Mouse (Mus musculus) kidney, embryonic 15.5 days (tissue): ENCODE measurements around the gene Wnt5b. TPM values are rescaled to one million over a fixed set of nuclear protein-coding genes. Genes with fewer than 3 reads are reported as not detected.

Experiments
- ATAC-seq: fragments of 200-750 bp; cut with Nextera tagmentation; replicated peaks from 2 replicates; pipeline ENCODE4 v1.8.0; 2017; ENCODE audit warnings: moderate TSS enrichment; ENCODE audit not compliant: low FRiP score
- H3K27ac ChIP-seq: fragments of 300-500 bp; sonication (generic); 2 replicates; pipeline ENCODE4 v1.5.1; 2015; ENCODE audit warnings: mild to moderate bottlenecking, inconsistent platforms
- H3K27me3 ChIP-seq: fragments of 300-500 bp; sonication (generic); 2 replicates; pipeline ENCODE4 v1.6.1; 2015; ENCODE audit warnings: inconsistent platforms
- H3K36me3 ChIP-seq: fragments of 300-500 bp; sonication (generic); 2 replicates; pipeline ENCODE4 v1.6.1; 2015; ENCODE audit warnings: inconsistent platforms
- H3K4me1 ChIP-seq: fragments of 300-500 bp; sonication (generic); 2 replicates; pipeline ENCODE4 v1.6.1; 2015; ENCODE audit warnings: inconsistent platforms
- H3K4me2 ChIP-seq: fragments of 300-500 bp; sonication (generic); 2 replicates; pipeline ENCODE4 v1.6.1; 2015; ENCODE audit warnings: moderate library complexity, mild to moderate bottlenecking, inconsistent platforms
- H3K4me3 ChIP-seq: fragments of 300-500 bp; sonication (generic); replicated peaks from 2 replicates; pipeline ENCODE4 v1.5.1; 2015; ENCODE audit warnings: mild to moderate bottlenecking, inconsistent platforms
- H3K9ac ChIP-seq: fragments of 300-500 bp; sonication (generic); 2 replicates; pipeline ENCODE4 v1.6.1; 2015; ENCODE audit warnings: mild to moderate bottlenecking, inconsistent platforms
- H3K9me3 ChIP-seq: fragments of 300-500 bp; sonication (generic); replicated peaks from 2 replicates; pipeline ENCODE4 v1.6.1; 2016; ENCODE audit warnings: inconsistent platforms
- WGBS: fragments of 180-500 bp; shearing (Covaris S2); methylation state at CpG from one replicate; pipeline ENCODE4 v1.1.7; 2015; ENCODE audit warnings: mixed read lengths; 5-methylcytosine and 5-hydroxymethylcytosine counted together
- polyA plus RNA-seq: library from polyadenylated mRNA; unstranded; fragments of >200 nt; fragmentation: Nextera tagmentation; extraction: Ambion mirVana; gene quantifications from 2 replicates; pipeline ENCODE4 v1.2.1, GENCODE M21; 2015

Wnt5b gene
- polyA plus RNA-seq, 1 experiment from 2014 or later: 11.5 TPM

DNA sequence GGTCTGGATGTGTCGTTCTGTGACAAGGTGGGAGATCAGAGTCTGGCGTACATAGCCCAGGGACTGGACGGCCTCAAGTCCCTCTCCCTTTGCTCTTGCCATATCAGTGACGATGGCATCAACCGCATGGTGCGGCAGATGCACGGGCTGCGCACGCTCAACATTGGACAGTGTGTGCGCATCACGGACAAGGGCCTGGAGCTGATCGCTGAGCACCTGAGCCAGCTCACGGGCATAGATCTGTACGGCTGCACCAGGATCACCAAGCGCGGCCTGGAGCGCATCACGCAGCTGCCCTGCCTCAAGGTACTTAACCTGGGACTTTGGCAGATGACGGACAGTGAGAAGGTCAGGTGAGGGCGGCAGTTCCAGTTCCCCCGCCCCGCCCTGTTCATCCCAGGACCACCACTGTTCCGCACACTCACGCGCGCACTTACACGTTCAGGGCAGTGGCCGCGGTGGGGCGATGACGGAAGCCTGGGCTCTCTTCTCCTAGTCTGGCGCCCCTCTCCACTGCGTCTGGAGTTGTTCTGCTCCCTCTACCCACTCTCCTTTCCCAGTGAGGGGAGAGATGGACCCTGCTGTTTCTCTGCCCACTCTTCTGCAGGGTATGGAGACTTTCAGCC lies 63.3 kb downstream of the Wnt5b start:
- Histone ChIP-seq H3K4me1 (peaks cover 70% of the 10 kb centered on the region), H3K27ac (peak overlapping the region; percentile 99), H3K4me2 (peak overlapping the region; percentile 98), H3K9ac (peak overlapping the region; percentile 86), H3K4me3 (peak overlapping the region; percentile 86), H3K36me3 (peaks cover 22% of the 10 kb centered on the region), H3K27me3 (no peaks in the 10 kb centered on the region), H3K9me3 (no peaks in the 10 kb centered on the region)
- ATAC-seq: 0 out of 2 replicates have a peak, but pooled peaks have one; percentile 1
- WGBS: under 1% methylated on average over 33 of the region's 33 CpGs

DNA sequence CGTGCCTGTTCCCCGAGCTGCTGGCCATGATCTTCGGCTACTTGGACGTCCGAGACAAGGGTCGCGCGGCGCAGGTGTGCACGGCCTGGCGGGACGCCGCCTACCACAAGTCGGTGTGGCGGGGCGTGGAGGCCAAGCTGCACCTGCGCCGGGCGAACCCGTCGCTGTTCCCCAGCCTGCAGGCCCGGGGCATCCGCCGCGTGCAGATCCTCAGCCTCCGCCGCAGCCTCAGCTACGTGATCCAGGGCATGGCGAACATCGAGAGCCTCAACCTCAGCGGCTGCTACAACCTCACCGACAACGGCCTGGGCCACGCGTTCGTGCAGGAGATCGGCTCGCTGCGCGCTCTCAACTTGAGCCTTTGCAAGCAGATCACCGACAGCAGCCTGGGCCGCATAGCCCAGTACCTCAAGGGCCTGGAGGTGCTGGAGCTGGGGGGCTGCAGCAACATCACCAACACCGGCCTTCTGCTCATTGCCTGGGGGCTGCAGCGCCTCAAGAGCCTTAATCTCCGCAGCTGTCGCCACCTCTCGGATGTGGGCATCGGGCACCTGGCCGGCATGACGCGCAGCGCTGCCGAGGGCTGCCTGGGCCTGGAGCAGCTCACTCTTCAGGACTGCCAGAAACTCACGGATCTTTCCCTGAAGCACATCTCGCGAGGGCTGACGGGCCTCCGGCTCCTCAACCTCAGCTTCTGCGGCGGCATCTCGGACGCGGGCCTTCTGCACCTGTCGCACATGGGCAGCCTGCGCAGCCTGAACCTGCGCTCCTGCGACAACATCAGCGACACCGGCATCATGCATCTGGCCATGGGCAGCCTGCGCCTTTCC lies 64.1 kb downstream of the Wnt5b start:
- peak overlapping the region; percentile 99 for H3K27ac ChIP-seq
- H3K4me3 ChIP-seq: peak overlapping the region; percentile 86
- no peaks in the 10 kb centered on the region for H3K27me3 ChIP-seq

DNA sequence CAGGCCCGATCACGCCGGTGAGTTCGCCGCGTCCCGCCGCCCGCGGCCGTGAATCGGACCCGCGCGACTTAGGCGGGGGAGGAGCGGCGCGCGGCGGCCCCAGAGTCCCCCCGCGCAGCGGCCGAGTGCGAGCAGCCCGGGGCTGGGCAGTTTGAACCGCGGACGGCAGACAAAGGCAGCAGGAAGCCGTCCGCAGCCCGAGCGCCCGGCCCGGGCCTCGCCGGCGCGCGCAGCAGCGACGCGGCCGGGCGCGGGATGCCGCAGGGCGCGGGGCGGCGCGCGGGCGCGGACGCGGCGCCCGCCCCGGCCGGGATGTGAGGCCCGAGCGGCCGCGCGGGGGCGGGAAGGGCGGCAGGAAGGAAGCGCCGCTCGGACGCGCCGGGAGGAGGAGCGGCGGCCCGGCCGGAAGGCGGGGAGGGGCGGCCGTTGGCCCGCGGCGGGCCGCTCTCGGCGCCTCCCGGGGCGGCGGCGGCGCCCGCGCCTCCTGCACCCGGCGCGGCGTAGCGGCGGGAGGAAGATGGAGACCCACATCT lies 64.7 kb downstream of the Wnt5b start, which contains the start of gene Fbxl14:
TSS of gene Fbxl14 (plus strand) at position 326 of the 533 bp plus-strand sequence.
- Histone ChIP-seq H3K27me3 (no peaks in the 10 kb centered on the region), H3K9ac (peak within 1 kb of the TSS; percentile 86), H3K27ac (peak within 1 kb of the TSS; percentile 99), H3K9me3 (no peaks in the 10 kb centered on the region), H3K4me2 (peak within 1 kb of the TSS; percentile 98), H3K4me3 (peak within 1 kb of the TSS; percentile 86), H3K4me1 (peaks cover 56% of the 10 kb centered on the region), H3K36me3 (peaks cover 14% of the 10 kb centered on the region)
- WGBS: under 1% methylated on average over 50 of the region's 101 CpGs
- ATAC-seq: peak; percentile 83

More for the DNA sequence above, 64.1 kb downstream of the Wnt5b start:
- peak overlapping the region; percentile 98 for H3K4me2 ChIP-seq
- no peaks in the 10 kb centered on the region for H3K9me3 ChIP-seq
- H3K4me1 ChIP-seq: peaks cover 62% of the 10 kb centered on the region
- under 1% methylated on average over 70 of the region's 70 CpGs for WGBS
- H3K36me3 ChIP-seq: peaks cover 21% of the 10 kb centered on the region
- peak; percentile 26 for ATAC-seq
- peak overlapping the region; percentile 86 for H3K9ac ChIP-seq

DNA sequence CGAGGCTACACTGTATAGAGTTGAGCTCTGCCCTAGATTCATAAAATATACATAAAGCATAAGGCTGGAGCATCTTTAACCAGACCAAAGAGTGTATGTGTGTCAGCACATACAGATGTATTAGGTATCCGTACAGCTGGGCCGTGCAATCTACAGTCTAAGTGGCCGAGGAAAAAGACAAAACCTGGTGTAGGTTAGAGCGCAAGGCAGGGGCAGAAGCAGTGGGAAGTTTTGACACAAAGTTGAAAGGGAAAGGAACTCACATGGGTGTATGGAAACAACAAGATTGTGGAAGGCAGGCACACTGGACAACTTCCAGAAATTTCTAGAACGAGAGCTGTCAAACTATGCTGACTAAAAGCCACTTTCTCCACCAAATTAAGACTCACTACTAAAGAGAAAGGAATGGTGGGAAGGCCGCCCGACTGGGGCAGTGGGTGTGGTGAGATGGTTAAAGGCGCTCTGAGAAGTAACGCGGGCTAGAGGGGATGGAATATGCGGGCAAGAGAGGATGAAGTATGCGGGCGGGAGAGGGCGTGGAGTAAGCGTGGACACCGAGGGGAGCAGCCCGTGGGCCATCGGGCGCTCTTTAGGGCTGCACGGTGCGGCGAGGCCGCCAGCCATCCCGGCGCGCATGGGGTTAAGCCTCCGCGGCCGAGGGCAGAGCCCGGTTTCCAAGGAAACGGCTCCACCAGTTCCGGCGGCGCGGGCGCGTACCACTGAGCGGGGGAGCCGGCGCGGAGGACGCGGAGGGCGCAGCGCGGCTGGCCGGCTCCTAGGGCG lies 65.4 kb downstream of the Wnt5b start:
- peak; percentile 92 for ATAC-seq
- peak overlapping the region; percentile 99 for H3K27ac ChIP-seq
- no peaks in the 10 kb centered on the region for H3K27me3 ChIP-seq
- peak overlapping the region; percentile 86 for H3K4me3 ChIP-seq
- peak overlapping the region; percentile 98 for H3K4me2 ChIP-seq
- H3K4me1 ChIP-seq: peaks cover 49% of the 10 kb centered on the region
- WGBS: 1% methylated on average over 47 of the region's 49 CpGs
- peak overlapping the region; percentile 86 for H3K9ac ChIP-seq
- H3K36me3 ChIP-seq: peaks cover 9% of the 10 kb centered on the region
- H3K9me3 ChIP-seq: no peaks in the 10 kb centered on the region

DNA sequence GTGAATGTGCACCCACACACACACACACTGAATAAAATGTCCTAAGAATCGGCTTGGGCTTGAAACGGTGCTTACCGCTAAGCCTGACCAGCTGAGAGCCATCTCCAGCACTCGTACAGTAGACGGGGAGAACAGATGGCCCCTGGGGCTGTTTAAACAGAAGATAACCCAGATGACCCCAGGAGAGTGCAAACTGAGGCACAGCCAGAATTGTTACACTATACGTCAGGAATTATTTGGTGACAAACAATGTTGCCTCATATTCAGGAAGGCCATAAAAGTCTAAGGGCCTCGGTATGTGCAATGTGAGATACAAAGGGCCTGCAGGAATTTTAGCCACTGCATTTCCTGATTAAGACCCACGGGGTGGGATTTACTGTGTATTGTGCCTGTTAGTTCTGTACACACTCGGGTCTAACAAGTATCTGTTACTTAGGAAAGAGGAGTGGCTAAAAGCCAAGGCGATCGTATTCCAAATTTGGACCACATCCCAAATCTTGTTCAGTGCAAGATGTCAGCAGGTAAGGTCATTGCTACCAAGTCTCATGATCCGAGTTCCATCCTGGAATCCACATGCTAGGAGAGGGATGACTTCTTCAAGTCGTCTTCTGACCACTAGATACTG lies 66.3 kb downstream of the Wnt5b start:
- no peak for ATAC-seq
- no peaks in the 10 kb centered on the region for H3K27me3 ChIP-seq
- no peaks in the 10 kb centered on the region for H3K9me3 ChIP-seq
- peaks cover 42% of the 10 kb centered on the region for H3K4me1 ChIP-seq
- H3K36me3 ChIP-seq: 0 out of 2 replicates have a peak, but pooled peaks cover 9% of the 10 kb centered on the region
- peak overlapping the region; percentile 99; the same call in 1 of the 2 replicates for H3K27ac ChIP-seq
- H3K4me2 ChIP-seq: peak overlapping the region; percentile 98
- 22% methylated on average over 13 of the region's 13 CpGs for WGBS
- no peak overlapping the region for H3K9ac ChIP-seq
- no peak overlapping the region for H3K4me3 ChIP-seq

DNA sequence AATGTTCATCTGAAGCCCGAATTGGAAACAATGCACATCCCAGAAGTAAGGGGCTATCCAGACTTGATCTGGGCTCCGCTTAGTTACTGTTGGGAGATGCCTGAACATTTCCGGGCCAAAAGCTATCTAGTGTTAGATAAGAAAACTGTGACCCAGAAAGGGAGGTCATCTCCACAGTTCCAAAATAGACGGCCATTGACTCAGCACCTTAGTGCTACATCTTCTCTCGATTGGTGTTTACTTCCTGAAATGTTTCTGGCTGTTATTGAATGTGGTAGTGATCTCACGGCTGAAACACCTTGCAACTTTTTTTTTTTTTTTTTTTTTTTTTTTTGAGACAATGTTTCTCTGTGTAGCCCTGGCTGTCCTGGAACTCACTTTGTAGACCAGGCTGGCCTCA lies 68.2 kb downstream of the Wnt5b start:
- Histone ChIP-seq H3K27me3 (no peaks in the 10 kb centered on the region), H3K4me3 (no peak overlapping the region), H3K9ac (no peak overlapping the region), H3K27ac (no peak overlapping the region), H3K4me2 (no peak overlapping the region), H3K9me3 (no peaks in the 10 kb centered on the region), H3K36me3 (0 out of 2 replicates have a peak, but pooled peaks cover 5% of the 10 kb centered on the region), H3K4me1 (peaks cover 35% of the 10 kb centered on the region)
- ATAC-seq: no peak
- WGBS: 83% methylated on average over 6 of the region's 6 CpGs

DNA sequence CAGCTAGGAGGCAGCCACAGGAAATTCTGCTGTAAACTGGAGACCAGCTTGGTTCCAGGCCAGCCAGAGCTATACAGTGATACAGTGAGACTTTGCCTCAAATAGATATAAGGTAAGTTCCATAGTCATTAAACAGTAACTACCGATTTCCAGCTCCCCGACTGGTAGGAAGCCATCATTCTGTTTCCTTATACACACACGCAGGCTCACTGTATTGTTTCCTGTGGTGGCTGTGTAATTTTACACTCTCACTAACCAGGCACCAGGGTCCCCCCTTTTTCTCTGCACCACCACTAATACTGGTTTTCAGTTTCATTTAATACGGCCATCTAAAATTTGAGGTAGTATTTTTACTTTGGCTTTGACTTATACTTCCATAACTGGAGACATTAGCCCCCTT lies 70.2 kb downstream of the Wnt5b start:
- H3K4me1 ChIP-seq: peaks cover 25% of the 10 kb centered on the region
- H3K27ac ChIP-seq: no peak overlapping the region
- H3K9ac ChIP-seq: no peak overlapping the region
- 73% methylated on average over 4 of the region's 4 CpGs for WGBS
- H3K27me3 ChIP-seq: no peaks in the 10 kb centered on the region
- no peak for ATAC-seq
- H3K4me2 ChIP-seq: no peak overlapping the region
- no peaks in the 10 kb centered on the region for H3K36me3 ChIP-seq
- no peak overlapping the region for H3K4me3 ChIP-seq
- no peaks in the 10 kb centered on the region for H3K9me3 ChIP-seq

DNA sequence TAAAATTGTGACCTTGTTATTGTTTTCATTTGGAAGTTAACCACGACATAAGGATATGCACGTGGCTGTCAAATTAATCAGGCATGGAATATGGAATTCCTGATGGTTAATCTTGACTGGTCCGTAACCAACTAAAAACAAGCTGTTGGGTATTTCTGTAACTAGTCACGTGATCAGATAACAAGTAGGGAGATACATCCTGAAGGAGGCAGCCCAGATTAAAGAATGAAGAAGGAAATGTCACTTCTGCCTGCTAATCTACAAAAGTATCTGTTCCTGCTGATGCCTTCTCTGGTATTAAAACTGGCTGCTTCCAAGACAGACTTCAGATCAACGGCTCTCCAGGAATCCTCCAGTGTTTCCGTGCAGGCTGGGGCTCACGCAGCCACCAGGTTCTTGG lies 70.7 kb downstream of the Wnt5b start:
- Histone ChIP-seq H3K9ac (no peak overlapping the region), H3K27ac (no peak overlapping the region), H3K27me3 (no peaks in the 10 kb centered on the region), H3K4me2 (no peak overlapping the region), H3K4me1 (peaks cover 22% of the 10 kb centered on the region), H3K4me3 (no peak overlapping the region), H3K9me3 (no peaks in the 10 kb centered on the region), H3K36me3 (no peaks in the 10 kb centered on the region)
- ATAC-seq: no peak
- WGBS: 76% methylated on average over 7 of the region's 7 CpGs

DNA sequence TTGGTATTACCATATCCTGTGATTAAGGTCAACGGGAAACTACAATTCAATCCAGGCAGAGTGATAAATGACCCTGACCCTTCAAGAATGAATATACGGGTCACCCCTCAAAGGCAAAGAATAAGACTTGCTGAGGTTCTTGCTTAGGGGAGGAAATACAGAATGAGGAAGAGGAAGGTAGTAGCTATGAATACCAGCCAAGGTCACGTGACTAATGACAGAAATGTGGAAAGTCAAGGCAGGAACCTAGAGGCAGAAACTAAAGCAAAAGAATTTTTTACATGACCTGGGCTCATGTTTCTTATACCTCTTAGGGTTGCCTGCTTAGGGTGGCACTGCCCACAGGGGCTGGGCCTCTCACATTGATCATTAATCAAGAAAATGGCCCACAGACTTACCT lies 71.4 kb downstream of the Wnt5b start:
- 58% methylated on average over 3 of the region's 3 CpGs for WGBS
- no peak overlapping the region for H3K4me2 ChIP-seq
- no peaks in the 10 kb centered on the region for H3K9me3 ChIP-seq
- no peak overlapping the region for H3K9ac ChIP-seq
- H3K4me3 ChIP-seq: no peak overlapping the region
- no peaks in the 10 kb centered on the region for H3K36me3 ChIP-seq
- H3K27me3 ChIP-seq: no peaks in the 10 kb centered on the region
- H3K27ac ChIP-seq: no peak overlapping the region
- H3K4me1 ChIP-seq: peaks cover 14% of the 10 kb centered on the region
- no peak for ATAC-seq

DNA sequence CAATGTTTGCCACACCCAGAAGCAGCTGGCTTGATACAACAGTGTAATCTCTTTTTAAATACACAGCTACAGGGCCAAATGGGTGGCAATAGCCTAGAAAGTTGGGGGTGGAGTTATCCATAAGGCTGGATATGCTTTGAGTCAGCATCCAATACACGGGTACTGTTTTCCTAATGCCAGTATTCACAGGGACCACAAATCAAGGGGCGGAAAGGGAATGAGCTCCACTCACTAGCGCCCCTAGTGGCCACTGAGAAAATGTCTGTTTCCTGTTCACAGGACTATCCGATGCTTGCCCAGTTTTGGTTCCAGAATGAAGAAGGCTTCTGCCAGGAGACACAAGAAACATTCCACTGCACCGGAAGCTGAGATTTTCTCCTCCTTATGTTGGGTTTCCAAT lies 72.0 kb downstream of the Wnt5b start:
- no peak overlapping the region for H3K9ac ChIP-seq
- ATAC-seq: no peak
- H3K4me3 ChIP-seq: no peak overlapping the region
- no peaks in the 10 kb centered on the region for H3K36me3 ChIP-seq
- H3K4me2 ChIP-seq: no peak overlapping the region
- 33% methylated on average over 5 of the region's 5 CpGs for WGBS
- no peaks in the 10 kb centered on the region for H3K9me3 ChIP-seq
- H3K4me1 ChIP-seq: peaks cover 9% of the 10 kb centered on the region
- H3K27ac ChIP-seq: no peak overlapping the region
- H3K27me3 ChIP-seq: no peaks in the 10 kb centered on the region

DNA sequence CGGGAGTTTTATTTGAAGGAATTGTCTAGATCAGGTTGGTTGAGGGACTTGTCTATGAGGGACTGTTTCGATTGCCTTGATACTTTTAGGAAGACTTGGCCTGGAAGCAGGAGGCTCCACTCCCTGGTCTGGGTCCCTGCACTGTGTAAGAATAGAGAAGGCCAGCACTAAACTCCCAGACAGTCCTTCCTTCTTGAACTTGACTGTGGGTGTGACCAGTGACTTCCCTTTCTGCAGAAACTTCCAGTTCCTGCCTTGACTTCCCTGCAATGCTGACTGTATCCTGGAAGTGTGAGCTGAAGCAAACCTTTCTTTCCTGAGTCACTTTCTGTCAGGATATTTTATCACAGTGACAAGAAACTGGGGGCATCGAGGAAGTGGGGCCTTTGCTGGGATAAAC lies 73.4 kb downstream of the Wnt5b start:
- no peak overlapping the region for H3K4me2 ChIP-seq
- H3K4me3 ChIP-seq: no peak overlapping the region
- no peaks in the 10 kb centered on the region for H3K9me3 ChIP-seq
- ATAC-seq: no peak
- no peaks in the 10 kb centered on the region for H3K27me3 ChIP-seq
- H3K27ac ChIP-seq: no peak overlapping the region
- peaks cover 8% of the 10 kb centered on the region for H3K4me1 ChIP-seq
- no peak overlapping the region for H3K9ac ChIP-seq
- 76% methylated on average over 3 of the region's 3 CpGs for whole genome bisulfite sequencing
- no peaks in the 10 kb centered on the region for H3K36me3 ChIP-seq
